Mouse (Mus musculus) erythroblast, embryonic 14.5 days (primary cell): ENCODE measurements at regions not wholly inside any gene's neighbourhood (a gene's known extent, or its start where the extent isn't known, plus 50 kb on each side); places are given as distances from the start of the nearest gene placed in this dataset.

Experiments
- GATA1 ChIP-seq: IDR thresholded peaks from 2 replicates; pipeline ENCODE4 v1.6.1; 2012; ENCODE audit warnings: low read length, inconsistent platforms, mixed read lengths
- TAL1 ChIP-seq: IDR thresholded peaks from 3 replicates; pipeline ENCODE4 v1.6.1; 2012; ENCODE audit warnings: low read length, inconsistent platforms, mixed read lengths

GRCm38 (mm10) chr11:45595372-45595771 is 256.5 kb upstream of the Clint1 start:
- TF ChIP-seq GATA1, result no peak
- TF ChIP-seq TAL1, result no peak
